Mouse (Mus musculus): ENCODE results near the gene Slc3a1. TPM values are rescaled to one million over a fixed set of nuclear protein-coding genes. Genes with fewer than 3 reads are reported as not detected.

Gene Slc3a1
- total RNA-seq, 2 experiments from 2014 or later, result 0.17 to 0.20 TPM

DNA sequence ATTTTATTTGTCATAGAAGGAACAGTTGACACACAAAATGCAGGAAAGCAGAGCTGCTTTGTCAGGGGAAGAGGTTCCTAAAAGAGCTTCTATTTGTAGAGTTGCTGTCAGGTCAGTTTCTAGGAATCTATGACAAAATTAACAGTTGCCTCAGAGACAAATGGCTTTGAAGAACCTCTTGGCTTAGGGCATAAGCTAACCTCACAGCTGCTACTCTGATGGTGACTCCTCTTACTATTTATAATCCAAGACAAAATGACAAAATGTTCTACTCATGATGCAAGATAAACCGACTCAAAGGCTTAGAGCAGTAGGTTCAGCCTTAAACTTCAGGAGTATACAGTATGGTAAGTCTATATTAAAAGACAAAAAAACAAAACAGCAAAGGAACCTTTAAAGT, 58.3 kb downstream of the Slc3a1 start:
- intact Hi-C loops (cut with DNase I), result no loop called here
- no peak for DNase-seq

DNA sequence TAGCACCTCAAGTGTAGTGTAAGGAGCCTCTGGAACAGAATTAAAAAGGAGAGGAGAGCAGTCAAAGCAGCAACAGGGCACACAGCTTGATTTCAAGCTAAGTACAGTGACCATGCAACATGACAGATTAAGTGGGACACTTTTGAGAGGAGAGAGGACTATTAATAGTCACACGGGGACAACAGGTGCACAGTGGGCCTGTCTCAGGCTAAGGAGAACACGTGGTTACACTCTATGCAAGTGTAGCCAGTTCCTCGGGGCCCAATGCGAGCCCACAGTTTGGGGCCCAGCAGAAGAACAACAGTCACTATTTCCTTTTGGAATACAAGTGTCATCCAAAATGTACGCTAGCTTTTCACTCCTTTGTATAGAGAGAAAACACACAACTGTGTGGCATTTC, 59.4 kb downstream of the Slc3a1 start:
- intact Hi-C loops (cut with DNase I), result no loop called here

DNA sequence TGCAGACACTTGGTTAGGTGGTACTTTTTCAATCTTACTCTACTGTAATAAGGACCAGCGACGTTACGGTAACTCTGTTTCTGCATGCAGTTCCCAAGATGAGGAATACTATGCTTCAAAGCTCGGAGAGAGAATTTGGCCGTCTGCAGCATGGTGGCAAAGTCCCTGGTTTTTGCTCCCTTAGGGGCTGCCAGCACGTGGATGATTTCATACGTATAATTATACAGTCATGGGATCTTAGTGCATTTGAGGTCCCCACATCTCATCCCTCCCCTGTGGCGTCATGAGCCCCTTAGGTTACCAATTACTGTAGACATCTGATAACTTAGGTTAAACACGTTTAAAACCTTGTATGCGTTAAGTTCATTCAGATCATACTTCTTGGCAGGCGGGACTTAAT, 60.2 kb downstream of the Slc3a1 start:
- DNase-seq, result no peak
- intact Hi-C loops (cut with DNase I), result no loop called here

More for the DNA sequence above, 59.4 kb downstream of the Slc3a1 start:
- peak; percentile 26 to 46 for DNase-seq

DNA sequence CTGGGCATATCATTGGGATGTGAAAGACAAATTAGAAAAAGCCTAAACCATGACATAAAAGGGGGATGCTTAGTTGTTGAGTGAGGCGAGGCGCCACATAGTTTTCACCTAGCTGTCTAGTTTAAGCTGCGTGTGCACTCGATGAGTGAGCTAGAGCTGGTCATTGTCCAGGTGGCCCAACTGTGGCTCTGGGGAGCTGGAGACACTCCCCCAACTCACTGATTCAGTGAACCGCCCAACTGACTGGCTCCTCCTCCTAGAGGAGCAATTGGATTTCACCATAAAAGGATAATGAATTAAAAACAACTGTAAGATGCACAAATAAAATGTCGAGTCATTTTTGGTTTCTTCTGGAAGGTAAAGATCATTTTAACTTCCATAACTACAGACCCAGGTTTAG, 60.8 kb downstream of the Slc3a1 start:
- DNase-seq, result no peak
- intact Hi-C loops (cut with DNase I), result no loop called here

DNA sequence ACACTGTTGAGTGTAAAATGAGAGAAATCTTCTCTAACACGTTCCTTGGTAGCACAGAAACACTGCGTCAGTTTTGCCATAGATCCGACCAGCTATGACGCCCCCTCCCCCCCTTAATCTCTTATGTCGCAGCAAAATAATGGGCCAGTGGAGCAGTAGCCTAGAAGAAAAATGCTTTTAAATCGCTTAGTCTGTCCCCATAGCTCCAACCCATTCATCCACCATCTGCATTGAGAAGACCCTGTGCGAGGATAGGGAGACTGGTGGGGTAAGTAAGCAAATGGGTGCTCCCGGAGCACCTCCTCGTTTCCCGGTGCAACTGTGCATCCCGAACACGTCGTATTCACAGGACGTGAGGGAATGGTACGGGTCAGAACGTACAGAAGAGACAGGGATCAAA, 61.4 kb downstream of the Slc3a1 start:
- intact Hi-C loops (cut with DNase I), result loop anchor here (2.0 to 5.0 kb wide), 3 partner anchors 131 to 299 kb away; partner anchors contain the start of gene Lrpprc

DNA sequence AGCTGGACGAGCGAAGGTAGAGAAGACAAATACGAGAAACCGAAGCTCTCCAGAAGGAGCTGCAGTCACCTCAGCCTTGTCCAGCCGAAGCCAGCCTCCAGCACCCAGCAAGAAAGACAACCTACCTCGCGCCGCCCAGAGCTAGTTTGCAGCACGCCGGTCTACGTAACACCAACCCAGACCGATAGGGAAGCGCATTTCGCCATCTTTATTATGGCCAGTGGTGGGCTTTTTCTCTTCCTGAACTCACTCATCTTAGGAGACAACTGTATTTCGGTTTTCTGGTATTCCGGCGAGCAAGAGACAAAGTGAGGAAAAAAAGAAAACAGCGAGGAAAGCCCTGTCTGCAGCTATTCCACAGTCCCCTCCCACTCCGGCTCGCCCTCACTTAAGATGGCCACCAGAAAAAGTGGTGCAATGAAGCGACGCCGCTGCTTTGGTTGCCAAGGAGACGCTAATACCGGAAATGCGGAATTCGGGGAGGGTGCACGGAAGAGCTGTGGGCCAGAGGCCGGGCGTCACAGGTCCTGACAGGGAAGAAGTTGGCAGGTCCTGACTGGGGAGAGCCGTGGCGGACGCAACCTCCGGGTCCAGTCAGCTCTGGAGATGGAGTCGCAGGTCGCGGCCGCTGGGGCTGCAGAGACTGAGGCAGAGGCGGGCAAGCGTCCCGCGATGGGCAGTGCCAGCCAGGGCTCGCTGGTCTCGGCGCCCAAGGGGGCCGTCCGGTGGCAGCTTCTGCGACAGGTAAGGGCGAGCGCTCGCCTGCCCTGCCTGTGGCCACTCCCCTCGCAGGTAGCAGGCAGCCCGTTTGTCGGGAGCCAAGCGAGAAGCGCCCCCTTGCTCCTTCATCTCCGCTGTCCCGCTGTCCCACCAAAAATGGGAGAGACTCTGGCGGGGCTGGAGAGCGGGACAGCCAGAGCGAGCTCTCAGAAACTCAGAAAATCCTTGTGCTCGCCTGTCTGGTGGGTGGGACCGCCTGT, 62.2 kb downstream of the Slc3a1 start, which contains the start of the genes Prepl and Camkmt:
Gene Prepl, minus strand, starts transcription at position 122 of the 980 bp plus-strand sequence.
Gene Camkmt, plus strand, starts transcription at position 433 of the 980 bp plus-strand sequence.
- intact Hi-C loops (cut with DNase I), result loop anchor here (2.0 to 5.0 kb wide), 3 partner anchors 132 to 300 kb away; partner anchors contain the start of gene Lrpprc
- DNase-seq, result peak; percentile 93 to 96

More for the DNA sequence above, 61.4 kb downstream of the Slc3a1 start:
- DNase-seq, result no peak

DNA sequence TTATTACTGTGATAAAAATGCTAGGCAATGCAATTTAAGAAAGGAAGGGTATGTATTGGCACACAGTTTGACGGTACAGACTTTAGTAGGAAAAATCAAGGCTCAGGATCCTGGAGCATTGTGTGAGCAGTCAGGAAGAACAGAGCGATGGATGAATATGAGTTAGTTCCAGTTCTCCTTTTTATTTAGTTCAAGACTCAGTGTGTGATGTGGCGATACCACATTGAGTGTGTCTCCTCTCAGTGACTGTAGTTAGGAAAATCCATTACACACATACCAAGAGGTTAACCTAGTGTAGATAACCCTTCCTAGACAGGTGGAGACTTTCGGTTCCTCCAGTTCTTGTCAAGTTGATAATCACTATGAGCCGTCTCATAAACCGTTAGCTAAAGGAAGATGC, 63.6 kb downstream of the Slc3a1 start:
- intact Hi-C loops (cut with DNase I), result loop anchor here (2.0 to 5.0 kb wide), 3 partner anchors 133 to 301 kb away; partner anchors contain the start of gene Lrpprc
- no peak for DNase-seq

DNA sequence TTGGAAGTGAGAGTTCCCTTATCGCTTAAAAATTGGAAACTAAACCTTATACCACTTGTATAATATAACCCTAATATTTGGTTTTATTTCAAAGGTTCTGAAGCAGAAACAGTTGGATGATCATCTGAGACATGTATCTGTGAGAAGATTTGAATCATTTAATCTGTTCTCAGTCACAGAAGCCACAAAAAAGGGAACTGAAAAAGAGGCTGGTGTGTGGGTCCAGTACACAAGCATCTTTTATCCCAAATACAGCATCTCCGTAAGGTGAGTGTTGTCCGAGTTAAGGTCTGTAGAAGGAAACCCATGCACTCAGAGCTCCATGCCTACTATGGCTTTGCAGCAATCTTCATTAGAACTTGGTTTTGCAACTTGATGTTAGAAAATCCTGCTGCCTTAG, 68.2 kb downstream of the Slc3a1 start:
- intact Hi-C loops (cut with DNase I), result no loop called here

DNA sequence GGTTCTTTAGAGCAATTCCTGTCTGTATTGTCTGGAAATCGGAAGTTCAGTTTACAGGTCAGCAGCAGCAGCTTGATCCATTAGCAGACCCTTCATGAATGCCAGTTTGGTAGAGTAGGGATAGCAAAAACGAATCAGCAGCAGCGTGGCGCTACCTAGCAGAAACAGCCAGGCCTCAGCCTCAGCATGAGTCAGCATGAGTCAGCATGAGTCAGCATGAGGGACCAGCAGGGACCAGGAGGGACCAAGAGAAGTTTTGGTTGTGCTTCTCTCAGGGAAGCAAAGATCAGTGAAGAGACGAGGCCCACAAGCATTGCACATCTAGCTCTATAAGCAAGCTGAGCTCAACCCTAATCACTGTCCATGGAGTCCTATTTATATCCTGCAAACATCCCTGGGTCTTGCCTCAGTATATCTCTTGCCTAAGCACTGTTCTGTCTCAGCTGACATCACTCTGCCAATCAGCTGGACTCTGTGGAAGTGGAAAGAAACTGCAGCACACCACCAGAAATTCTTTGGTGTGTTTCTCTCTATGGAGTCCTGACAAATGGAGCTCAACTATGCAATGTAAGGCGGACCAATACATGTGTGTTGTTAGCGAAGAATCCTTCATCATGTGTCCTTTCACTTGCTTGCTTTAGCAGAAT, 70.6 kb downstream of the Slc3a1 start:
- intact Hi-C loops (cut with DNase I), result no loop called here
- no peak for DNase-seq

More for the DNA sequence above, 68.2 kb downstream of the Slc3a1 start:
- DNase-seq, result no peak

DNA sequence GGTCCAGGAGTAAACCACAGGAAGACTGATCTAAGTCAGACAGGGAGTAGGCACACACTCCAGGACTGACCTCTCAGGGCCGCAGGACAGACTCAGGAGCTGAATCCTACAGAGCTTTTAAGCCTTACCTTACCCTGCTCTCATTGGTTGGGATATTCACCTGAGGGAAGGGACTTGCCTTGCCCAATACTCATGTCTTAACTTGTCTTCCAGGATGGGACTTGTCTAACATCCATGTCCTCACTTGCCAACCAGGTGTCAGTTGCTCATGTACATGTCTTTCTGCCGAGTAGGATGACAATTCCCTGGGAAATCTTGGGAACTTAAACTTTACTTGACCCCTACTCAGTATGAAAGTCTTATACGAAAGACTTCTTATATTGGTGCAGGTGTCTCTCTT, 72.1 kb downstream of the Slc3a1 start:
- DNase-seq, result no peak
- intact Hi-C loops (cut with DNase I), result no loop called here

DNA sequence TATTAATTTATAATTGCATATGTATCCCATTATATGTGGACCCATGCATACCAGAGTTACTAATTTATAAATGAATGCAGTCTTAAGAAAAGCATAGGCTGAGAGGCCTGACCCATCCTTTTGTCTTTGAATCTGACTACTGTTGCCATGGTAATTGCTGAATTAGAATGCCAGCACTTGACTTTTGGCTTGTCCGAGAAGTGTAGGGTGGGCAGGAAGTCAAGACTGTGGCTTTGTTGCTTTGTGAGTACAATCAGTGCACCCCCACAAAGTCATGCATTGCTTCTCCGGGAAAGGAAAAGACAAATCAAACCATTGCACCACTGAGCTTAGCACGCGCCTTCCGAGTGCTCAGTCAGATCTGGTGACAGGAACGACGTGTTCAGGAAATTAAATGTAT, 73.6 kb downstream of the Slc3a1 start:
- intact Hi-C loops (cut with DNase I), result no loop called here
- no peak for DNase-seq

DNA sequence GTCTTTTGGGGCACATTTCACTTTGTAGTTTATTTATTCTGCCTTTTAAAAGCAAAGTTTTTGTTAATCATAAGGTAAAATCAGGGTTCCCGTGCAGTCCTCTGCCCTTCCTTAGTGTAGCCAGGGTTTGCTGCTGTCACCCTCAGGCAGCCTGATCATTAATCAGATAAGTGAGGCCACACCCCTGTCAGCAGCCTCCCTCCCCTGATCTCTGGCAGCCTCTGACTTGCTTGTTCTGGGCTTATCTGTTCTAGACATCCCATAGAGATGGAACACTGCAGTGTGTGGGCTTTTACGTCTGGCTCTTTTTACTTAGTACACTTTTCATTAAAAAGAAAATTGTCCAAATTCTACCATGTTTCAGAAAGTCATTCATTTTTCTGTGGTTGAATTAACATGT, 75.1 kb downstream of the Slc3a1 start:
- intact Hi-C loops (cut with DNase I), result no loop called here
- DNase-seq, result no peak

DNA sequence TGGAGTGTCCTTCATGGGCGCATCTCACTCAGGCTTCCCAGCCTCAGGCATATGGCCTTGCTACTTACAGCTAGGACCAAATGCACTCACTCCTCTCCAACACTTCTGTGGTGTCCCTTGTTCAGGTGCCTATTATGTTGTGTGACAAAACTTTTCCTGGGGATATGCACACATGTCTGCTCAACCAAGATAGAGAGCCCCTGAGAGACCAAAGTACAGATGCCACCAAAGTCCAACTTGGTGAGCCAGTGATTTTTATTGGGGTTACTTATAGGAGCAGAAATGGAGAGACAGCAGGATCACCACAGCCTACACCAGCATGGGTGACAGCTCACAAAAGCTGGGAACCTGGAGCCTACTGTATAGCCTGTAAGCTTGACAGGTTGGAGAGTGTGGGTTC, 82.5 kb downstream of the Slc3a1 start:
- intact Hi-C loops (cut with DNase I), result no loop called here

DNA sequence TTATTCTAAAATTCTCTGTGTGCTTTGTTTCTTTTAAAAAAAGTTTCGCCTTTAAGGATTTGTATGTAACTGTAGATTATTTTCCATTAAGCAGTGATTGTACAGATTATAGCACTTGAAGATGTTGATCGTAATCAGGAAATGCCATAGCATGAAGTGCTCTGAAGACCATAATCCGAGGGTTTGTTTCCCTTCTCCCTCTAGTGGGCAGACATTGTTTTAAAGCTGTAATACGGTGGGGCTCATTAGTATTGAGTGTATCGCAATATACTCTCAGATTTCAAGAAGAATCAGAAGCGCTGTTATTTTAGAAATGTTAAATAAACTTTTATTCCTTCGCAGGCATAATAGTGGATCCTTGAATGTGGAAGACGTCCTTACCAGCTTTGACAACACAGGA, 85.3 kb downstream of the Slc3a1 start:
- DNase-seq, result no peak
- intact Hi-C loops (cut with DNase I), result no loop called here

More for the DNA sequence above, 82.5 kb downstream of the Slc3a1 start:
- DNase-seq, result no peak

Other genes with a start within 250 kb of the Slc3a1 start
- gene Lrpprc, start 237.6 kb upstream of the Slc3a1 start, total RNA-seq (2021), result 100 to 1,000 TPM; 150 to 152 TPM
- 10 to 100 TPM; 95.4 to 99.7 TPM for gene Ppm1b, start 71.6 kb upstream of the Slc3a1 start, total RNA-seq (2021)
- gene Prepl, start 61.9 kb downstream of the Slc3a1 start, total RNA-seq (2021), result 100 to 1,000 TPM; 136 to 137 TPM
- 1 to 10 TPM; 2.3 TPM for gene Camkmt, start 62.2 kb downstream of the Slc3a1 start, total RNA-seq (2021)